Mouse (Mus musculus): ENCODE measurements around the gene Evx1.

The Evx1 gene

DNA sequence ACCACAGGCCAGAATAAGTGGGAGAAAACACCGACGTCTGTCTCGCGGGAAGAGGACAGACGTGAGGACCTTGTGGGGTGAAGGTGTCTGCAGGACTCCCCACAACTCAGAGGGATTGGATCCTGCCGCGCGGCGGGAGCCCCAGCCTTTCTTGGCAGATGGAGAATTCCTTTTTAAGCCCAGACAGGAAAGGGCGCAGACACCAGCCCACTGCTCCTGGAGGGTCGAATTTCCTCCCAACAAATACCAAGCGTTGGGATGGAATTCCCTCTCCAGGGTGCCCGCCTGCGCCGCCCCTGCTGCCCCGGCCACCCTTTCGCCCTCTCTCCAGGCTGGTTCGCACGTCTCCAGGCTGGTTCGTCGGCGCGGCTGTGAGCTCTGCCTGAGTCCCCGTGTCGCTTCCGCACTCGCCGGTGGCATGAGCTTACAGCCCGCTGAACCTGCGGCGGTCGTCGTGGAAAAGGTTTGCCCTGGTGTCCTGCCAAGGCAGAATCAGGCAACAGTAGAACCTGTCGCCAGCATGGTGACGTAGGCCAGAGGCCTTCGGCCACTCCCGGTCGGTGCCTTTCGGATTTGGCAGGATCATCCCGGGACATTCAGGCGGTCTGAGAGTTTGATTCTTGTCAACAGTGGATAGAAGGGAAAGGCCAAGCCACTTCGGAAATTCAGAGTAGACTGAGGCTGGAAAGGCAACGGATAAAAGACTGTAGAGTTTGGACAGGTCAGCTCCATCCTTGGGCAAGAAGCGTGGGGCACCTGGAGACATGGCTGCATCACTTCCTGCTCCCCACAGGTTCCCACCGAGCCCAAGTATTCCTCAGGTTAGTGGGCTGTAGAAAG lies 22.1 kb upstream of the Evx1 start:
- DNase-seq (ENCODE audit: low spot score in 2 of 2) = peak in 1 of 2 experiments; percentile 53

DNA sequence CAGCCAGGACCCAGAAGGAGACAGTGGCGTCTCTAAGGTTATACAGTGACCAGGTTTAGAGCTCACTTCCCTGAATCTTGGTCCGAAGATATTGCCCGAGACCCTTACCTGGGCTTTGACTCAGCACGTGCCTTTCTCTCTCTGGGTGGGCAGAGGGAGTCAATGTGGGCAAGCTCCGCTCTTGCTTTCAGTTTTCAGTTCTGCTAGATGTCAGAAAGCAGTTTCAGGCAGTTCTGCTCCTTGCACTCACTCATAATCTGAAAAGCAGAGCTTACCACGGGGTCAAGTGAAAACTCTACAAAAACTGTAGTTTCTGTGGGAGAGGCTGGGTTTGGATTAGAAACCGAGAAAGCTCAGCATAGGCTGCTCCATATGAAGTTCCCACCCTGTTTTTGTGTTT lies 21.0 kb upstream of the Evx1 start:
- no peak for DNase-seq (ENCODE audit: low spot score in 2 of 2)

DNA sequence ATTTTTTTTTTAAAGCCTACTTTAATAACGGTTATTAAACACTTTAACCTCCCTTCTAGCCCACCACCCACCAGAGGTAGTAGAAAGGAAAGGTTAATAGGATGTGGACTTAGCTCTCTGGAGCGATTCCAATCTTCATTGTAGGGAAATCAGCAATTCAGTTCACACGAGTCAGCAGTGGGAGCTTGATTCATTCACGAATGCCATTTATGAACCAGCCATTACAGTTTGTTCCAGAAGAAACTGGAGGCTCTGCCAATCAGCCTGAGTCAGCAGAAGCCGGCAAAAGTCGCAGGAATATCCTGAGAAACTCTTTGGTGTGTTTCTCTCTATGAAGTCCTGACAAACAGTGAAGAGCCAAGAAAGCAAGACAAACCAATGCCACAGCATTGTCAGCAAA lies 18.7 kb upstream of the Evx1 start:
- DNase-seq (ENCODE audit: low spot score in 2 of 2) = no peak

DNA sequence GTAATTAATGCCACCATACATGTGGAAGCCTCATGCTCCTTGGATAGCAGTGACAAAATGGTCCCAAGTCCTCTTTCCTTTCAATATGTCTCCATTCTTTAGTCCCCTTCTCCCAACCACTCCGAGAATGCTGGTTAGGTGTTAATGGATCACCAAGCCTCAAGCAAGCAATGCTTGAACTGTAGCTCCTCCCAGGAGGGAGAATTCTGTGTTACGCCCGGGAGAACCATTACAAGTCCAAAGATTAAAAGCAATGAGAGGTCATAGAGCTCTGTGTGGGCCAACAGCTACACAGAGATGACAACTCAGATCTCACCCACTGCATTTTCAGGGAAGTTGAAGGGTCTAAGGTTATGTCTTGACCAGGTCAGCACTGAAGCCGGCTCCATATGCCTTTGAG lies 14.8 kb upstream of the Evx1 start:
- DNase-seq (ENCODE audit: low spot score in 2 of 2) = no peak

DNA sequence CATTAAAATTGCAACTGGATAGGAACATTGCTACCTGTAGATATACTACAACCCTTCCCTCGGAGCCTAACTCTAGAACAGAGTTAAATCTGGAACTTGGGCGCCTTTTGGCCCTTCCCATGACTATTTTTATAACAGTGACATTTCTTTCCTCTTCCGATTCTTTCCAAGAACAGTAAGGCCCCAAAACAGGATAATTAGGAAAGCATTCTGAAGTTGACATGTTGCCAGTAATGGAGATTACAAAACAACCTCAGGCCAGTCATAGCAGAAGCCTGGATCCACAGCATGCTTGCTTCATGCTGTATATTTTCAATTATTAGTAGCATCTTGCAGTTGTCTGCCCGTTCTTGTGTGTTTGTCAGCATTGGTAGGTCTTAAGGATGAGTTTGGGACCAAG lies 12.5 kb upstream of the Evx1 start:
- no peak for DNase-seq (ENCODE audit: low spot score in 2 of 2)

DNA sequence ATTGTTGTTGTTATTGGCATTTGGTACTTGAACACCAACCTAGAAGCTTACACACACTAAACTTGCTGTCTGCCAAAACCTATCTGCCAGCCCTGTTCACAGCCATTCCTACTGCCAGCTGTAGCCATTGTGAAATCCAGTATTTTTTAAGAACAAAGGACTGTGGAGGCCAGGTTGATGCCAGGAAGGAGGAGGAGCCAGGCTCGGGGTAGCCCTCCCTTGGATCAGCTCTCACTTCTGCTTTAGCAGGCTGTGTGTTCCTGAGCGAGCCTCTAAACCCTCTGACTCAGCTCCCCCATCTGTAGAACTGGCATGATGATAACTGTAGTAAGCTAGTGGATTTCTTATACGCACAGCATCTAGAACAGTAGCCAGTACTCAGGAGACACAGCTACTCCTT lies 9.9 kb upstream of the Evx1 start:
- DNase-seq (ENCODE audit: low spot score in 2 of 2) = no peak

DNA sequence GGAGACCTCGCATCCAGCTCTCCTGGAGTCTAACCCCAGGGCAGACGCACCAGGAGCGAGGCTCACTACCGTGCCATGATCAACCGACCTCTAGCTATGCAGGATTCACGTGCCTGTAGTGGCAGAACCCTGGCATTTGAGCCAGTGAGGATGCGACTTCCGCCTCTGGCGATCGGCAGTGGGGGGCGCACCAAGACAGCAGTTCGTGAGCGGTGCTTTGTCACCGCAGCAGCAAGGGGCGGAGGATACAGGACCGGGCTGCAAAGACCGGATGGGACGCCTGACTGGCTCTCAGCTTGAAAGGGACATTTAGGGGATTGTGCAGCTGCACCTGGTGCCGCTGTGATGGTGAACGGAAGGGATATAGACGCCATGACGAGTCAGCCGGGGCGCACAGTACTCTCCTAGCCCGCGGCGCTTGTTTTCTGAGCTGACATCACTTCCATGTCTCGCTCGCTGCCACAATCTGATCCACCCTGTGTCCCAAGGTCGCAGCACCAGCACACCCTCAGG lies 7.4 kb upstream of the Evx1 start:
- peak; percentile 57 to 82 for DNase-seq (ENCODE audit: low spot score in 2 of 2)

DNA sequence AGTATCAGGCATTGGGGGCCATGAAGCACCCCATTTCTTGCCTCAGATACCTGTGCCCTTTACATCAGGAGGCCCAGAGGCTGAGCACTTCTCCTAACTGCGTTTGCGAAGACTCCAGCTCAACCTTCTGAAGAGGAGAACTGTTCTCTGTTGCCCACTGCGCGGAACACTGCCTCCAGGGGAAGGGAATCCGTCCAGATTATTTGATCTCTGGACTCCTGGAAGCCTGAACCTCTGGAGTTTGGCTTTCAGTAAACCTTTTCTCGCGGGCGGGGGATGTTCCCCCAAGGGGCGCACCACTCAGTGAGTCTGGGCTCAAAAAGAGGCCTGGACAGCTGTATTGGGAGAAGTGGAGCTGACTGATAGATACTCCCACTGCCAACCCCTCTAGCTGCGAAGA lies 3.5 kb upstream of the Evx1 start:
- no peak for DNase-seq (ENCODE audit: low spot score in 2 of 2)

DNA sequence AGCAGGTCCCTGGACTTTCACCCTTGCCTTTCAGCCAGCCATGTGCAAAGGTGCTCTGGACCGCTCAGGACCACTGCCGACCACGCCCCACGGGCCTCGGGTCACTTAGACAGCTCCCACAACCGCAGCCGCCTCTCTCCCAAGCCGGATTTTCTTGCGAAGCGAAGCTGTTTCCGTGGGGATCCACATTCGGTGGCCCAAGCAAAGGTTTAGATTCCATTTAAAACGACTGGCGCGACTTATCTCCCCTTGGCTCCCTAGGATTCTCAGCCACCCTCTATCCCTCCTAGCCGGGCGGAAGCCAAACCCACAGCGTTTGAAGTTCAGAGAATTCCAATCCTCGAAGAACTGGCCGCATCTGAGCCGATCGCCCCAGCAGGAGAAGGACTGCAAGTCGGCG lies 2.9 kb upstream of the Evx1 start:
- DNase-seq (ENCODE audit: low spot score in 2 of 2) = no peak

DNA sequence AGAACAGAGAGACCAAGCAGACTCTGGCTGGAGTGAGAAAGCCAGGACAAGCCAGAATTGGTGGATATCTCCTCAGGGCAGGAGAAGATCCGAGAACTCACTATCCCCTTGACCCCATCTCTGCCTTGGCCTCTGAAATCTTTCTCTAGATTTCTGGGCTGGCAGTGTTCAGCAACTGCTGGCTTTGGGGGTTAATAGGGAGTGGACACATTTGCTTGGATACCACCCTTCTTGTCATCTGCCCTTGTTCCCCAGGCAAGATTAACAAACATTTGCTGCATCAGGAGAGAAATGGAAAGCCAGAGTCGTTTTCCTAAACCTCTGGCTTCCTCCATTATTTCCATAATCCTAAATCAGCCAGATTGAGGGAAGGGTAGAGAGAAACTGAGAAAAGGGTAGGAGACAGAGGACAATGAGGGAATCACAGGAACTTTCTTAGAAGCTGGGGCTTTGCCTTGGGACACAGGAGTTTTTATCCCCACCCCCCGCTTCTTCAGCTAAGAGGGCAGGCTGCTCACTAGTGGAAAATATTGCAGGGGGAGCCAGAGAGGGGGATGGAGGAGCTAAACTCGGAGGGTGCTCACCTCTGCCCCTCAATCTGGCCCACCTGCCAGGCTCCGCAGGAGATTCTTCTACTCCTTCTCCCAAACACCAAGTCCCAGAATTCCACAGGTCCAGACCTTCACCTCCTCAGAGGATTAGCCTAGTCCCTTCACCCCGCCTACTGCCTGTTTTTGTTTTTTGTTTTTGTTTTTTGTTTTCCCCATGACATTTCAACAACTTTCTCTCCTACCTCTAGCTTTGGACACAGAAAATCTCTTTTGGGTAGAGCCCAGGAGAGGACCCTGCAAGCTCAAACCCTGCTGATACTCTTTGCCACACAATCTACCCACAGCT lies 1.4 kb upstream of the Evx1 start:
- no peak for DNase-seq (ENCODE audit: low spot score in 2 of 2)

DNA sequence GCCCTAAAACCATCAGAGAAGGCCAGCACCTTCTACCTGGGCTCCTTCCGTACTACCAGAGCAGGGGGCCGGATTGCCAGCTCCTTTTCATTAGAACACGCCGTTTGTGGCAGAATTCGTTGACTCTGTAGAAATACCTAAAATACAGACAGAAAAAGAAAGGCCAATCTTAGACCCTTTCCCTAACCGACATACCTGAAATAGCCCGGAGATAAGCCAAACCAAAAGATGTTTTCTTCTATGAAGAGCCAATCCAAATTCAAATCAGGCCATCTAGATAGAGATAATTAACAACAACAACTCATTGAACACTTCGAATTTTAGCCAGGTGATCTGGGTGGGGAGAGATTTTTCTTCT lies 761 bp upstream of the Evx1 start:
- no peak for DNase-seq (ENCODE audit: low spot score in 2 of 2)

DNA sequence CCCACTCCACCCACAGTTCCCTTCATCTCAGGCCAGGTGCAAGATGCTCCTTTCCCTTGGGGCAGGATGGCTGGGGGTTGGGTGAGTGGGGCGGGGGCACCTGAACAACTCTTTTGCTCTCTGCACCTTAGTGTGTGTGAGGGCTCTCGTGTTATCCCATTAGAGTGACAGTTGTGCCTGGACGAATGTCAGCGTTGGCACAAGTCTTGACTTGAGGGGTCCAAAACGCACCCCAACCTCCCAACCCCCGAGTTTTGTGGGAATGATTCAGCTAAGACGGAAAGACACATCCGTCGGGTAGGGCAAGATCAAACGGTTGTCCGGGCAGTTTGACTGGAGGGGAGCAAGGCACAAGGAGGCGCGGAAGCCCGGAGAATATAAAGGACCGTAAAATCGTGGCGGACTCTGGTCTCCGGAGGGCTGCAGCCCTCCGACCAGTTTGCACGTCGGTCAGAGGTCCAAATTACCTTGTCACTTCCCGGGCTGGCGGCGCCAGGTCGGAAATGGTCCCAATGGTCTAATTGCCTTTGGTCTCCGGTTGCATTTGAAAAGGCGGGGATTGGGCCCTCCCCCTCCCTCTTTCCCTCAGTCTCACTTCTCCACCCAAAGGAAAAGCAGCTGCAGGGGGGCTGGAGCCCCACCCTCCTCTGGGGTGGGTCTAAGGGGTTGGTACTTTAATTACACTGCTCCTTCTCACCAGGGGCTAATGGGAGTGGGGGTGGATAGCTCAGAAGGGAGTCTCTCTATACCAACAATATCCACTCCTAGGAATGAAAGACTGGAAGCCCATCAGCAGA lies 1.2 kb downstream of the Evx1 start:
- no peak for DNase-seq (ENCODE audit: low spot score in 2 of 2)

DNA sequence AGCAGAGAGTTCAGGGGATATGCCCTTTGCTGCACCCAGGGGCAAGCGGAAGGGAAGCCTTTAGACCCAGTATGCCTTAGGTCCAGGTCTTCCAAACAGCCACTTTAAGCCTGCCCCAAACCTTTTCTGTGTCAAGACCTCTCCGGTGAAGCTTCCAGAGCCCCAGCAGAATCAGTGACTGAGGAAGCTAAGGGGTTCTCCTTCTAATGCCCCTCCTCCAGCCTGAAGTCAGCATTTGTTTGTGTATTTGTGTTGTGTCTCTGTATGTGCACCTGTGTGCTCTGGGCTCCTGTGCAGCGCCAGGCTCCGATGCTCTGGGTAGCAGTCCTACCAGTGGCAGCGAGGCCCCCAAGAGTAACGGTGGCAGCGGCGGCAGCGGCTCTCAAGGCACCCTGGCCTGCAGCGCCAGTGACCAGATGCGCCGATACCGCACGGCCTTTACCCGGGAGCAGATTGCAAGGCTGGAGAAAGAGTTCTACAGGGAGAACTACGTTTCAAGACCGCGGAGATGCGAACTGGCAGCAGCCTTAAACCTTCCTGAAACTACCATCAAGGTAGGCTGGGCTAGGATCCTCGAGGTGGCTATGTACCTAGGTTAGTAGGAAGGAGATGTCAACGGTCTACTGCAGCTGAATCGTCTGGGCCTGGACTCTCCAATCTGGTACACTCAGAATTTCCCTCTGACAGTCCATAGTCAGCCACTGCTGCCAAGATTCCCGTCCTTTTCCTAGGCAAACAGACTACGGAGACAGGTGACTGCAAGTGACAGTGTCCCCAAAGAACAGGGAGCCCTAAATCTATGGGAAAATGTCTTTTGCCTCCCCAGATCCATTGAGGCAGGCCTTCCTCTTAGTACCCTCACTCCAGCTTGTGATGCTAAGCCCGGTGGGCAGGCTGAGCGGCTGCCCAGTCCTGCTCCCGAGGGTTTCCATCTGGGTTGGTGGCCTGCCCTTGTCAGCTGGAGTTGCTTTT lies 2.4 kb downstream of the Evx1 start:
- no peak for DNase-seq (ENCODE audit: low spot score in 2 of 2)

DNA sequence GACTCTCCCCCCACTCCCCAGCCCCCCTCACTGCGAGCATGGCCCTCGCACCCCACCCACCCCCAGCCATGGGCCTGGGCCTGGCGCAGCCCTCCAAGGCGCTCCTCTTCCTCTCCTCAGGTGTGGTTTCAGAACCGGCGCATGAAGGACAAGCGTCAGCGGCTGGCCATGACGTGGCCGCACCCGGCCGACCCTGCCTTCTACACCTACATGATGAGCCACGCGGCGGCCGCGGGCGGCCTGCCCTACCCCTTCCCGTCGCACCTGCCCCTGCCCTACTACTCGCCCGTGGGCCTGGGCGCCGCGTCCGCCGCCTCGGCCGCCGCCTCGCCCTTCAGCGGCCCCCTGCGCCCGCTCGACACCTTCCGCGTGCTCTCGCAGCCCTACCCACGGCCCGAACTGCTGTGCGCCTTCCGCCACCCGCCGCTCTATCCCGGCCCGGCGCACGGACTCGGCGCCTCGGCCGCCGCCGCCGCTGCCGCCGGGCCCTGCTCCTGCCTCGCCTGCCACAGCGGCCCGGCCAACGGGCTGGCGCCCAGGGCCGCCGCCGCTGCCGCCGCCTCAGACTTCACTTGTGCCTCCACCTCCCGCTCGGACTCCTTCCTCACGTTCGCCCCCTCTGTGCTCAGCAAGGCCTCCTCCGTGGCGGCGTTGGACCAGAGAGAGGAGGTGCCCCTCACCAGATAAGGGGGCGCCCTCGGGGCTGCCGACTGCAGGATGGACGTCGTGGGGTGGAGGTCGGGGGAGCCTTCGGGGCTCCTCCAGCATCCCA lies 3.3 kb downstream of the Evx1 start:
- DNase-seq (ENCODE audit: low spot score in 2 of 2) = no peak

DNA sequence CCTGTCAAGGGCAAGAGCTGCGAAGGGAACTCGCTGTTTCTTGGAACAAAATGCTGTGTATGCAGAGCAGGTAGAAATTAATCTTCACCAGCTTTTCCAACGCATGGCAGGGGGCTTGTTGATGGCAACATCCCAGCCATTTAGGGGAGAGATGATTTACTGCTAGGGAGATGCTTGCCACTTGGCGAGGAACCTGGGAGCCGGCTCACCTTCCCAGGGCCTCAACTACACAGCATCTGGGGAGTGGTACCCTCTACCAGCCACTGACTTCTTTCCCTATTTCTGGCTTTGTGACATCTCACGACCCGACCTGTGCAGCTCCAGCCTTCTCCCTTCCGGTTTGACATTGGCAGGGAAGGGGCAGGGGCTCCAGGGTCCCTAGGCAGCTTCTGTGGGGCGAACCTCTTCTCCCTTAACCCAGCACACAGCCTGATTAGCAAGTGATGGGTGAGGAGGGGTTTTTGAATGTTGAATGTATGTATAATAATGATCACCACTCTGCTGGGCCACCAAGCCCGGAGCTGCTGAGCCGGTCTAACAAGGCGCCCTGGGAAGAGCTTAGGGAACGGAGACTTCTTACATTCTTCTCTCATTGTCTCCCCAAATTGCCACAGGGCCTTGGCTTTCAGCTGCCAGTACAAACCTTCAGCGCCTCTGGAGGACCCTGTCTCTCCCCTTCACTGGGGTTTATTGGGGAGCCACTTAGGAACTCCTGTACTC lies 4.3 kb downstream of the Evx1 start:
- no peak for DNase-seq (ENCODE audit: low spot score in 2 of 2)

DNA sequence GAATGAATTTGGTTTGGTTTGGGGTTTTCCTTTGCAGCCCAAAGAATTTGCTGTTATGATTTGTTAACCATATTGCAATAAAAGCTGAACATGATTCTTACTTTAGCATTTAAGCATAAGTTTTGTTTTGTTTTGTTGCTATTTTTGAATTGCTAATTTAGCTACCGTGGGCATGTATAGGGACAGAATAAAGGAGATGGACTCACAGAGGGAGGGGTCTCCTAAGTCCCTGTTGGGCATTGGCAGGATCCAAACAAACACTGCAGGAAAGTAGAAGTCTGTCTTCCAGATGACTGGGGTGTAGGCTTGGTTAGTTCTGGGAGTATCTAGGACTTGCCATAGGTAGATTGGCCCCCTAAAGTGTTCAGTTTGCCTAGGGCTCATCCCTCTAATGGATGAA lies 5.0 kb downstream of the Evx1 start:
- no peak for DNase-seq (ENCODE audit: low spot score in 2 of 2)

DNA sequence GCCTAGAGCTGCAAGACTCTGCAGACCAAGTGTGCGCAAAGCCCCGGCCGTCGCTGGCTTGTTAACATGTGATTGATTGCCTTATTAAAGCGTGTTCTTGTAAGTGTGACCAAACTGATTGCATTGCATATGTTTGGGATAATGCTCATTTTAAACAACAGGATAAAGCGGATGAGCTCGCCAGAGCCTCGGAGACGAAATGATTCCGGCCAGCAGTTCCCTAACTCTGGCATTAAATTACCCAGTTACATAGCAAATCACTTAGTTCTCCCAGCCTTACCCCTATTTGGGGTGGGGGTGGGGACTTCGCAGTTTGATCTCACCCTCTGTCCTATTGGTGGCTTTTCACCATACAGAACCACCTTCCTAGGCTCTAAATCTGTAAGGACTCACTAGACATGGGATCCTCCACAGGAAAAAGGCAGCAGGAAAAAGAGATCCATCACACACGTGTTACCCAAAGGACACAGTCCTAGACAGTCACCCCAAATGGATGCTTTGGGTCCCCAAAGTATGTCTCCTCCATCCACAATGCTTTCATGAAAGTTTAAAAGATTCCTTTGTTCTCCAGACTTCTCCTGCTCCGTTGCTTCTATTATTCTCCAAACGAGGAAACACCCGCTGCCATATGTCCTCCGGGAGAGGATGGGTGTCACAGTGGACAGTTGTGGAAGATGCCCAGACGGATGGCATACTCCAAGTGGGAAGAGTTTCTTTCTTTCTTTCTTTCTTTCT lies 6.8 kb downstream of the Evx1 start:
- DNase-seq (ENCODE audit: low spot score in 2 of 2) = no peak

DNA sequence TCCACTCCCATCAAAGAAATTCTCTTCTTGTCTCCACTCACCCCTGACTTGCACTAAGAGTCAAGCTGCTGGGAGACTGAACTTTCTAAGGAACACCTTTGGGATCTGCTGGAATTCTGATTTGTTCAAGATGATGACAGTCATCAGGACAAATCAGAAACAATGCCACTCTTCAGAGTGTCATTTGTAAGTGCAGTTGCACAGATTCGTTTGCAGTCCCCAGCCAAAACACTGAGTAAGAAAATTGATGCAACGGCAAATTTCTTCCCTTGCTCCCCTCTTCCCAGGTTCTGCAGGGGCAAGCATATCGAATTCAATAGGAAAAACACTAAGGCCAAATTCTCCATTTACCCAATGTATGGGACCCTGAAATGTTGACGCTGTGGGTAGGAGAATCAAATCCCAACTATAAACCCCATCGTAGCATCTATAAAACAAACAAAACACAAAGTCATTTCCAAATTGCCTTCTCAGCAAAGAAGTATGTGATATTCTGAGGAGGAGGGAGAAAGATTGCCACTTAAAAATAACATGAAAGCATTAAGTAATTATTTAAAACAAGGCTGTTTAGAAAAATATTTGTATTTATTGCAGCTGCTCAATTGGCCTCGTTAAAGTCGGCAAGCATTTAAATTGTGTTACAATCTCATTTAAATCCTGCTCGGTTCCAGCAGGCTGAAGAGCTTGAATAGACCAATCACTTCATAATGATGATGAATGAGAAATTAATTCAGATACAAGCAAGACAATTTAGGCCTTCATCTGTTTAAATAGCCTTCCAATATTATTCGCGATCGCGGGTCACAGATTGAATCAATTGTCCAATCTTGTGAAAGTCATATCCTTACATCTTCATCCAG lies 7.9 kb downstream of the Evx1 start:
- DNase-seq (ENCODE audit: low spot score in 2 of 2) = no peak
